Mouse (Mus musculus): ENCODE measurements around the gene Ssh1. TPM values are rescaled to one million over a fixed set of nuclear protein-coding genes. Genes with fewer than 3 reads are reported as not detected.

Gene Ssh1
- total RNA-seq, 4 experiments from 2014 or later = 6.3 to 9.8 (median 6.9) TPM

DNA sequence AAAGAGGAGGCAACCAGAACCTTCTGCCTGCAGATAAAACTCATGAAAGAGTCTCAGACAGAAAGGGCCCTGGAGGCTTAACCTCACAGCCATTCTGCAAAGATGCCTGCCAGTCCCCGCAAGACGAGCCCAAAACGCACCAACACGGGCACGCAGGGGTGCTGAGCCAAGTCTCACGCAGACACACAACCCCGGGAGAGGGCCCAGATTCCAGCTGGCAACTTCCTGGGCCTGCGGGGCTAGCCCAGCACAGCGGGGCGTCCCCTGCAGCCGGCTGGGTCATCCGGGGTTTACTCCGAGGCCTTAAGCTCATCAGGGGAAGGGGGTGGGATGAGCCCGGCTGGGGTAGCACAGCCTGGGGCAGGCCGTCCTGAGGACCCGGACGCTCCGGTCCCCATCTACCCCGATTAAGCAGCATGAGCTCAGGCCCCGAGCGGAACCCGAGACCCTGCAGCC is 635 bp downstream of the Ssh1 start:
- peak in 1 of 2 experiments; percentile 28 for DNase-seq (ENCODE audit: low spot score in 2 of 2)

DNA sequence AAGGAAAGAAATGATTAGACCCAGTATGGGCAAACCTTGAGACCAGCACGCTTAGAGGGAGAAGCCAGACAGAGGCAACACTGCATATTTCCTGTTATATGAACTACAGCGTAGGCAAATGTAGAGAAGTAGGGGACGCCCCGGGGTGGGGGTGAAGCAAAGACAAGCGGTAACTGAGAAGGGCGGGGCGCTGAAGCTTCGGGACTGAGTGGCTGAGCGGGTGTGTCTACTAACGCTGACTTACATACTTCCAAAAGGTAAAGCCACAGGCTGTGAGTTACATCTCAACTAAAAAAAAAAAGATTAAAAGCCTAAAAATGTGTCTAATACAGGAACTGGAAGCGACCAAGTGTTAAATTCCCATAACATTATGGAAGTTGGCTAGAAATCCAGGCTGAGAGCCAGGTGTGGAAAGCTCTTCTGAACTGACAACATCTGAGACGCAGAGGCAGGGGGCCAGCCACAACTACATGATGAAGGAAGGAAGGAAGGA is 1.3 kb downstream of the Ssh1 start:
- DNase-seq (ENCODE audit: low spot score in 2 of 2) = no peak

DNA sequence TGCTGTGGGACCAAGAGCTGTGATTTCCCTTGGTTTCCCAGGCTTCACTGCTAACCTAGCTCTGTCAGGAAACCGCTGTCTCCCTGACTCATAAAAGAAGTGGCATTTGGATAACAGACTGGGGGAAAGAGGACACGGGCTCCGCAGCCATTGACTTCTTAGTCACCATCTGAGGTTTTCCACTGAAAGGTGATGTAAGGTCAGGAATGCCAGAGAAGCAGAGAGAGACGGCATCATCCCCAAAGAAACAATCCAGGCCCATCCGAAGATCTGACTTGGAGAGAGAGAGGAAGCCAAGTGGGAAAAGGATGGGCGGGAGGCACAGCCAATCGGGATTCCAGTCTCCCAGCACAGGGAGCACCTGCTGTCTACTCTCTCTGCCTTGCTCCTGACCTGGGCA is 2.6 kb downstream of the Ssh1 start:
- no peak for DNase-seq (ENCODE audit: low spot score in 2 of 2)

DNA sequence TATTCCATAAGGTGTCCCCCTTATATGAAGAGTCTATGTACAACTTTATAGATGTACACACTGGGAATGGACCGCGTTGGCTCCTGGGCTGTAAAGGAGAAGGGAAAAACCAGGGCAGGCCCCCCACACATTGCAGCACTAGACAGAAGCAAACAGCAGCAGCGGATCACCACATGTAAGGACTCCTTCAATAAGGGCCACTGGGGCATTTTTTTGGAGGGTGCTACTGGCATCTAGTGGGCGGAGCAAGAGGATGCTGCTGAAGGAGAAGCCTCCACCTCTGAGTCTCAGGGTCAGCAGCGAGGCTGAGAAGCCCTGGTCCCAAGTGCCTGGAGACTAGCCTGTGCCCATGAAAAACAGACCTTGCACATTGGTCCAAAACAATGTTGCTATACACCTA is 3.1 kb downstream of the Ssh1 start:
- DNase-seq (ENCODE audit: low spot score in 2 of 2) = no peak

DNA sequence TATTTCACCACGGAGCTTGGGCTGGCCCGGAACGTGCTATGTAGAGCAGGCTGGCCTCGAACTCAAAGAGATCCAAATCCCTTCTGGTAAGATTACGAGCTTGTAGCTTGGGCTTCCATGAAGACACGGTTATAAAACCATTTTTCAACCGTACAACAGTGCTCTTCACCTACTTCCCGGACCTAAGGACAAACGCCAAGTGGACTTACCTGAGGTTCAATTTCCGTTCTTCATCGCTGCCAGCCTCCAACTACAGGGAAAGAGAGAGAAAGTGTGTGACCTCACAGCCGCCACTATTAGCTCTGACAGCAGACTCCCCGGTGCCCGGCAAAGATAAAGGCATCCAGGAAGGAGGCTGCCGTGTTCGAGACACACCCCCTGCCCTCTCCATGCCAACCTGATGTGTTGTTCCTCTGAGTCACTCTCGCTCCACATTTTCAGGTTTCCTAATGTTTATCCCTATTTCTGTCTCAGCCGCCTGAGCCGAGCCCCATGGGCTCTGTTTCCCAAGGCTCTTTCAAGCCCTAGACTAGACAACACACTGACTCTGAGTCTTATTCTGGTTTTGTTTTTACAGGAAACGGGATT is 4.2 kb downstream of the Ssh1 start:
- no peak for DNase-seq (ENCODE audit: low spot score in 2 of 2)

DNA sequence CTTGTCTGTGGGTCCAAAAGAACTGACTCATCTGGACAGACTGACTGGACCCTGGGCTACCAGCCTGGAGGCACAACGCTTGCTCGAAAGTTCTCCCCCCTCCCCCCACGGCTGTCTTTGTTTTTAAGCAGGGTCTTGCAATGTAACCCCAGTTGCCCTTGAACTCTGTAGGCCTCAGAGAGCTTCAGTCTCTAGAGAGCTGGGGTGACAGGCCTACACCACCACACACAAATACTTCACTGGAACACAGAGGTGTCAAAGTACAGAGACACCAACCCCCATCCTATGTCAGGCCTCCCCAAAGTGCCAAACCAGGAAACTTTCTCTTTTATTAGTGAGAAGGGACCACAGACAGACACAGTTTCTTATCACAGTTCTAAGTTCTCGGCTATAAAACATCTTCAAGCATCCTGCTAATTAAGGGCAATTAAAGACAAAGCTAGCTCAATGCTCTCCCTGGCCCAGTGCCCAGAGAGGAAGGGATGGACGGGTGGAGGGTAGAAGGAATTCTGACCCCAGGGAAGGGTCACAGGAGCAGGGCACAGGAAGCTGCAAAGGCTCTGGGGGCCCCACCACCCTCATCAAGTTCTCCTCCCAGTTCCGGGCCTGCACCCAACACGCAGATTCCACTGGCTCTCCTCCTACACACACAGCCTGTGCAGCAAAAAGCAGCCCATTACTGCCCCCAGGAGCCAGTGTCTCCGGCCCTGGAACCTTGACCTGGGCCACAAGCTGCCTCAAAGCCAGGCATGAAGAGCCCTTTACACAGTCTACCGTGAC is 7.3 kb downstream of the Ssh1 start:
- peak; percentile 43 to 54 for DNase-seq (ENCODE audit: low spot score in 2 of 2)

DNA sequence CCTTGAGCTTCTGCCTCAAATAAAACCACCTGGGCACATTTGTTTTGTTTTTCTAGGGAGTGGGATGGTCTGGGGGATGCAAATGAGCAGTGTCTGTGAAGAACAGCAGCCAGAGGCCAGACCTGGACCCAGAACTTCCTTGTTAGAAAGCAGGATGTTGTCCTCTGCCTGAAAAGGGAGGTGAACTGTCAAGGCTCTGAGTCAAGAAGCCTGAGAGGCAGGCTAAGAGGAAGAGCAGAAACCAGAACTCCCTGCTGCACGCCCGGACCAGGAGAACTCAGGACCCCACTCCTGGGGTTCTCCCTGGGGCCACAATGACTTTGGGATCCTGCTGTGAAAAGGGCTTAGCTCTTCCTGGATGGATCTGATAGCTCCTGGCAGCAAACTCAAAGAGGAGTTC is 8.0 kb downstream of the Ssh1 start:
- no peak for DNase-seq (ENCODE audit: low spot score in 2 of 2)

DNA sequence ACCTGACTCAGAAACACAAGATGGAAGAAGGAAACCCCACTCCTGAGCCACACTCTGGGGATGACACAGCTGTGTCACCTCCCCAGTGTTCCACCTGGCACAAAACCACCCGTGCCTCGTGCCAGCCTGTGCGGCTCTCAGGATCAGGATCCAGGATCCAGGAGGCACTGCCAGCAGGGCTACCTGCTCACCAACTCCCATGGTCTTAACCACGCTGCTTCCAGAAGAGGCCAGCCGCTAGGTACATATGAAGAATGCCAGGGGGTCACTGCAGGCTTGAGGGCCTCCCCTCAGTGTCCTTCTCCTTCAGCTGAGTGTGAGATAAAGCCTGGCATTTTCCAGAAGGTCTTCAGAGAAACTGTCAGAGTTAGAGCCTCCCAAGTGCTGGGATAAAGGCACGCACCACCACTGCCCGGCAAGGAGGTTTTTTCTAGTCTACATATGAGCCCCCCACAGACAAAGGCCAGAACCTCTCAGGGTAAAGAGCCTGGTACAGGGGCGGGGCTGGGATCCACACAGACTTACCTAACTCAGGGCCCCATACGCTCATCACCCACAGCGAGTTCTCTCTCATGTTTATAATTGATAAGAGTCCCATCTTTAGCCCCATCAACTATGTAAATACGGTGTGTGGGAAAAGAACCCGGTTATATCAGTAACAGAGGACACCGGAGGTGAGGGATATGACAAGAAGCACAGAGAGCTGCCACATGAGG is 9.5 kb downstream of the Ssh1 start:
- no peak for DNase-seq (ENCODE audit: low spot score in 2 of 2)

DNA sequence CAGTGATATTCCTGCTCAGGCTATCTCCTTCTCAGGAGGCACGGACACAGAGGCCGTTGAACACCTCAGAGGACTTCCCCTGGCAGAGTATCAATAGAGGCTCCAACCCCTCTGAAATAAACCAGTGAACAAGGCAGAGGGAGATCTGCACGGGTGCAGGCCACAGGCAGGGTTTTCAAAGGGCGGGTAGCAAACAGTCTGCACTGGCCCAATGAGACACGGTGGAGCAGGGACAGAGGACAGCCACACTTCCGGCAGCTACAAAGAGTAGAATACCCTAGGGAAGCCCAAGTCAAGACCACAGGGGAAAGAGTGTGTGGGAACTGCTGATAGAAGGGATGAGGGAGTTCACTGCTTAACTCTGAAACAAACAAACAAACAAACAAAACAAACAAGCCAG is 10.2 kb downstream of the Ssh1 start:
- DNase-seq (ENCODE audit: low spot score in 2 of 2) = no peak

DNA sequence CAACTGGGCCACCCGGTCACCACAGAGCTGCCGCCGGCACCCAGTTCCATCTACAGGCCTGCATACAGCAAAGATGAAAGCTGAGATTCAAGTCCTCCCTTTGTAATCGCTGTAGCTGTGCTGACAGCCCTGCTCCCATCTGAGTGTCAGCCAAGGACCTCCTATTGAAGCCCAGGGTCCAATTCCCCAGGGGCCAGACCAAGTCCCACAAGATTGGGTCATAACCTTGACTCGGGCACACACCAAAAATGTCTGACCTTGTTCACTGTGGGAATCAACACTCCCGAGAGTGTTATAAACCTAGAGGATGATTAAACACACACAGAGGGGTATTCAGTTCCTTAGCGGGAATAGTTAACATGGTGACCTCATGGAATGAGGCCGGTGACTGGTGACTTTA is 11.9 kb downstream of the Ssh1 start:
- DNase-seq (ENCODE audit: low spot score in 2 of 2) = no peak

DNA sequence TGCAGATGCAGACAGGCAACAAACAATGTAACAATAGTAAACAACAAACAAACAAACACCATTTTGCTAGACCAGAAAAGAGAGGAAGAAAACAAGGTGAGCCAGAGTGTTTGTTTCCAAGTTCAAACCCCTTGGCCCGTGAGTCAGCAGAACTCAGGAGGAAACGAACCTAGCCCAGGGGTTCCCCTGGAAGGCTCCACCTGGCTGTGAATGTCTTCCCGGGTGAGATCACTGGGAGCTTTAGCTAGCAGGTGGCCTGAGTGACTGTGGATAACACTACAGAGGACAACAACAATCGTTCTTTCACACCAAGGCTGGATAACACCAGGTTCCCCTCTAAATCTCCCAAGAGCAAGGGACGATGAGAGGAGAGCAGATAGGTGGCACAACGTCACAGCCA is 12.5 kb downstream of the Ssh1 start:
- DNase-seq (ENCODE audit: low spot score in 2 of 2) = no peak

DNA sequence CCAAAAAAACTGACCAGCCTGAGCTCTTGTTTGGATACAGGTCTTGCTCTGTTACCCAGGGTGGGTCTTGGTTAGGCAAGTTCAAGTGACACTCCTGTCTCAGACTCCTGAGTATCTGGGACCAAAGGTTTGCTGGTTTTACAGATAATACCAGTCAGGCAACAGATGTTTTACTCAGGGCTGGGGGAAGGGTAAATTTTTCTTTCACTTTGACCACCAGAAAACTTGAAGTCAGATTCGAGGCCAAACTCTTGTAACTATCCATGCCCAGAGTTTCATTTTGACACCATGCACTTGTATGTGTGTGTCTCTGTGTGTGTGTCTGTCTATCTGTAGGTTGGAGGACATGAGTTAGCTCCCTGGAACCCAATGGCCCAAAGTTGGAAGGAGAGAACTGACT is 13.2 kb downstream of the Ssh1 start:
- DNase-seq (ENCODE audit: low spot score in 2 of 2) = no peak

DNA sequence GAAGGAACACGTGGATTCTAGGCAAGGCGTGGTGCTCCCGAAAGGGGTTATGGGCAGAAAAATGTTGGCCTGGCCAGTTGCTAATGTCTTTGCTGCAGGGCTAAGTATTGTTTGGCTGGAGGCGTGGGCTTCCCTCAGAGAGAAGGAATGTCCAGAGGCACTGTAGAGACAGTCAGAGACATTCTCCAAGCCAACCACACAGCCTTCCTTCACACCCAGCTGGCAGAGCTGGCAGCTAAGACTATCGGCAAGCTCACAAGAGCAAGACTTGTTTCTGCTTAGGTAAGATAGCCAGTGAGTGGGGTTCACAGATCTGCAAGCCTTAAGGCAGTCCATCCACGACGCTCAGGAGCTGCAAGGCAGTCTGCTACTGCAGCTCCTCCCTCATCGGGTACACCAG is 16.4 kb downstream of the Ssh1 start:
- peak in 1 of 2 experiments; percentile 31 for DNase-seq (ENCODE audit: low spot score in 2 of 2)

DNA sequence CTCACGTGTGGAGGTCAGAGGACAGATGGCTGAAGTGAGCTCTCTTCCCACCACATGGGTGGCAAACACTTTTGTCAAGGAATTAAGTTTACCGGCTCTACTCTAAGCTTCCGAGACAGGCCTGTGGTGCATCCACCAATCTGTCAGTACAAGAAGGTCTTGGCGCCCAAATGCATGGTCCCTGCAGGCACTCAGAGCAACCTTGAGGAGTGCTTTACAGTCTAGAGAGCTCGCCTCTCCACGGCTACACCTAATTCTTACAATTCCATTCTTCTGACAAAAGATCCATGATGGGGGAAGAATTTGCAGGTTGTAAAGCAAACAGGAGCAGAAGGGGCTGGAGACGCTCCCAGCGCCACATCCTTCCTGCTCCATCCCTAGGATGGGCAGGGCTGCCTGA is 17.1 kb downstream of the Ssh1 start:
- no peak for DNase-seq (ENCODE audit: low spot score in 2 of 2)

DNA sequence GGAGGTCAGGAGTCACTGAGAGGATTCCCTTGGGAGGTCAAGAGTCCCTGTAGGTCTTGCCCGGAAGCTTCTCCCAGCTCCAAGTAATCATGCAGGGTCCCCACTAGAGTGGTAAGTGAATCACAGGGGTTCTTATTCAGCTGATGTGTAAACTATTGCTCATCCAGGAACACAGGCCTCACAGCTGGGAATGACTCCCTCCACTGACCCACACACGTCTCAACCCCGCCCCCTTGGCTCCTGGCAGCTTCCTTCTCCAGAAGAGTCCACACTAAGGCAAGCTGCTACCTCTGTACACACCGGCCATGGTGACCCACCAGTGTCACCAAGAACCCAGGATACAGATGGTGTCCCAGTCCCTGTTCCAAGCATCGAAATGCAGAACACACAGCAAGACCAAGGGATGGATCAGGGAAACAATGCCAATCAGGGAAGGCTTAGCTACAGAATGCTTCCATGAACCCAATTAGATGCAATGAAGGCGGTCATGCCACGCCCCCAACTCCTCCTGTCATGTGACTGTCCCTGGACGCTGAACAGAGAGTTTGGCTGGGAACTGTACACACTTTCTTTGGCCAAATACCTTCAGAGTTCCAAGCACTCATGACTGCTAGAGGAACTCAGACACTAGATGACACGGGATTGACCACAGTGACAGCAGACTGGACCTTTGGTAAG is 18.0 kb downstream of the Ssh1 start:
- peak; percentile 56 for DNase-seq (ENCODE audit: low spot score in 2 of 2)

DNA sequence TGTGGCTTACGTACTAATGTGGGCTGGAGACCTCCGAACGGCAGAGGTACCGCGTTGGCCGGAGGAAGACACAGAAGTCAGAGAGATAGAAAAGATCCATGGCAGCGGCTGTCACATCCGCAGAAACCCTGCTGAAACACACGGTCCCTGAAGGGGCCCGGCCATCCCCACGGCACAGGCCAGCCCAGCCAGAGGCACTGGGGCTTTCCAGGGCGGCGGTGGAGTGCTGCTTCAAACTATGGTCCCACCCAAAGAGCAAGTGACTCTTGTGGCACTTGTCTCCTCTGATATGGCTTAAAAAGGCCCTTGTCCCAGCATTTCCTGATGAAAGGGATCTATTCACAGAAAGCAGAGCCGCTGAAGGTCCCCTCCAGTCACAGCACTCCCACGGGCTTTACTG is 19.1 kb downstream of the Ssh1 start:
- no peak for DNase-seq (ENCODE audit: low spot score in 2 of 2)

DNA sequence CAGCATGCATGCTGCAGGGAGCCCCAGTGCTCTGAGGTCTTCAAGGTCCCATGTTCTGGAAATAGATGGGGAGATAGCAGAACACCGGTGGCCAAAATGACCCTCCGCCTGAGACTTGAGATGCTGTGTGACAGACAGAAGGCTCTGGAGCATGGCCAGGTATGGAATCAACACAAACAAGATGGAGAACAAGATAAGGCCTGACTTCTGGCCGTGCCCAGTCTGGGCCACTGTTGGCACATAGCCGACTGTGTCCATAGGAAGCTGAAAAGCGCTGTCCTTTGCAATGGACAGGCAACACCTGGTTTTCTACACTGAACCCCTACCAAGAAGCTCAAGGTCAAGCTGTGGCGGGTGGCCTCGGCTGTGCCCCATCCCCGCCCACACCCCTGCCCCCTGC is 19.9 kb downstream of the Ssh1 start:
- DNase-seq (ENCODE audit: low spot score in 2 of 2) = no peak

DNA sequence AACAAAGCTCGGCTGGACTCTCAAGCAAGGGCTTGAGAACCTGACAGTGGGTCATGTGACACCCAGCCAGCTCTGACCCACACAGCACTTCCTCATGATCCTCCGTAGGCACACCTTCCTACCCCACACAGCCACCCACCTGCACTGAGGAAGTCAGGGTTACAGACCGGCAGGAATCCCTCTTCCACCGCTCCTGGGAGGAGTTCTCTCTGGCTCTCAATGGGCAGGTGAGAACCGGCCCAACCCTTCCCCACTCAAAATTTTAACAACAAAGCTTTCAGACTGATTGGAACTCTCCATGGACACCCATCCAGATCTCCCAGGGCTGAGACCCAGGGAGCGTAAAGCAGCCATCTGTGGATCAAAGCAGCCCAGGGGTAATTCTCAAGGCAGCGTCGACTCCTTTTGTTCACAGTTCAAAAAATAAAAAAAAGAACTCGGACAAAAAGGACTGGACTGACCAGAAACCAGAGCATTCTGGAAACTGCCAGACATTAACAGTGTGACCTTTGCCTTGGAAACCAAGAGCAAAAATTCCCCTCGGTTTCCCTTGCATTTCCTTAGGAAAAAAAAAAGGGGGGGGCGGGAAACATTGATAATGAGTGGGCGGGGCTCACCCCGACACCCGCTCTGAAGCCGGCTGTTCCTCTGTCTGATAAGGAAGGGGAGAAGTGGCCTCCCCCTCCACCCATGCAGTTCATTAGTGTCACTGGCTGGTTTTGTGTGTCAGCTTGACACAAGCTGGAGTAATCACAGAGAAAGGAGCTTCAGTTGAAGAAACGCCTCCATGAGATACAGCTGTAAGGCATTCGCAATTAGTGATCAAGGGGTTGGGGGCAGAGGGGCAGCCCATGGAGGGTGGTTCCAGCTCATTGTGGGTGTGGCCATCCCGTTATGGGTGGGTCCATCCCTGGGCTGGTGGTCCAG is 20.8 kb downstream of the Ssh1 start:
- no peak for DNase-seq (ENCODE audit: low spot score in 2 of 2)

DNA sequence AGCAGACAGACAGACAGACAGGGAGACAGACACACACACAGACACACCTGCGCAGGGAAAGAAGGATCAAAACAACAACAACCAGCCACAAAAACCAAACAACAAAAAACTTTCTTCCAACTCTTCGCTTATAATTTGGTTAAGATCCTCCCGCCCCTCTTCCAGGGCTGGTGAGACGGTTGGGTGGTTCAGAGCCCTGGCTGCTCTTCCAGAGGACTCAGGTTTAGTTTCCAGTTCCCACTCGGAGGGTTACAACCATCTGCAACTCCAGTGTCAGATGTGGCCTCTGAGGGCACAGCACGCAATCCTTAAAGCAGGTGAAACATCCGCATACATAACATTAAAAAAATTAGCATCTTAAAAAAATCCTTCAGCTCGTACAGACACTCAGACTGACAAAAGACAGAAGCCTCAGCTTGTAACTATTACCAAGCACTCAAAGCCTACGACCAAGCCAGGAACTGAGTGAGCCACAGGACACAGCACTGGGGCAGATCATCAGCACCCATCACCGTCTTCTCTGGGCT is 22.2 kb downstream of the Ssh1 start:
- no peak for DNase-seq (ENCODE audit: low spot score in 2 of 2)

DNA sequence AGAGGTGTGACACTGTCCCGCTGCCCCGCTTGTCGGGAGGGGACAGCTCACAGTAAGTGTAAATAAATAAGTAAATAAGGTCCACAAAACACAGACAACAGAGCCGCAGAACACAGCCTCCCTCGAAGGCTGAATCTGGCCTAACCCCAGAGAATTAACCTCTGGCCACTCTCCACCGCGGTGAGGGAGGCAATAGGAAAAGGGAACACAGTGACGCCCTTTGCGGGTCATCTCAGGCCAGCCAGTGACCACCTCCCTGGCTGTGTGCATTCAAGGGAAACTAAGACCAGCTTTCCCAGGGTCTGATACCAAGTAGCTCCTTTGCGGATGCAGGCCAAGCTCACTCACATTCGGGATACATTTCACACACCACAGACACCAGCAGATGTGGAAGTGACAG is 25.3 kb downstream of the Ssh1 start:
- no peak for DNase-seq (ENCODE audit: low spot score in 2 of 2)

Measured in gastrocnemius, adult 8-10 months (tissue).